Mouse (Mus musculus) bone marrow, adult 2 months (tissue): ENCODE measurements around the gene Cog6.

ENCODE experiments used
- CTCF ChIP-seq: fragments of 200-500 bp; IDR thresholded peaks from 2 replicates; pipeline ENCODE4 v1.5.1; 2011; ENCODE audit warnings: low read length, control low read depth; ENCODE audit not compliant: control insufficient read depth, insufficient read depth
- POLR2A ChIP-seq: fragments of 200-500 bp; IDR thresholded peaks from 2 replicates; pipeline ENCODE4 v1.6.1; 2011; ENCODE audit warnings: low read depth, mild to moderate bottlenecking, control low read depth, low read length, borderline replicate concordance; ENCODE audit not compliant: control insufficient read depth

- TF ChIP-seq CTCF = no peak
- TF ChIP-seq POLR2A = no peak
Observed at GRCm38 (mm10) chr3:53066095-53066372, 49.0 kb upstream of the Cog6 start.
